Mouse (Mus musculus) liver, postnatal 0 days (tissue): ENCODE measurements around the gene Wdr75.

Source experiments
- CTCF ChIP-seq: sonication (generic); IDR thresholded peaks from 2 replicates; pipeline ENCODE4 v1.5.1; 2016; ENCODE audit warnings: antibody characterized with exemption, low read depth
- EP300 ChIP-seq: IDR thresholded peaks from 2 replicates; pipeline ENCODE4 v1.6.1; 2016; ENCODE audit warnings: antibody characterized with exemption, low read depth, mild to moderate bottlenecking

DNA sequence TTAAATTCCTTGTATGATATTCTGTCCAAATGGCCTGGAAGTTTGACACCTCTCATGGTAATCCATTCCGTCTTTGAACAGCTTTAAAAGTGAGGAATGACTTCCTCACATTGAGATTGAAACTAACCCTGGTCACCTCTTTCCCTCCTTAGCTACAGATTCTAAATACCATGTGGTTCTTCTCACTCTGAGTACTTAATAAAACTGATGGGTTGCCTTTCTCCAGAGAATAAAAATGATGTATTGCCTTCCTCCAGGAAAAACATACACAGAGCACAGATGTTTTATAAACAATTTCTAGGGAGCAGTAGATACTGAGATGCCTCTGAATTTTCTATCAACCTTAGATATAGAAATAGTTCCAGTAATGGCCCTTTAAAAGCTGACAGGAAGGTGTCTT, 73.1 kb downstream of the Wdr75 start:
- no peak for TF ChIP-seq CTCF
- TF ChIP-seq EP300, result no peak
